Mouse (Mus musculus): ENCODE data around the gene Rb1. TPM values are rescaled to one million over a fixed set of nuclear protein-coding genes. Genes with fewer than 3 reads are reported as not detected.

Gene Rb1
- polyA plus RNA-seq, 1 experiment = 5.0 TPM

- WGBS = 74% methylated on average over 12 of the region's 12 CpGs
These were observed 153.2 kb downstream of the Rb1 start for GRCm38 (mm10) chr14:73172196-73173011.

GRCm38 (mm10) chr14:73169926-73170844 lies 155.4 kb downstream of the Rb1 start:
- WGBS = 66% methylated on average over 13 of the region's 13 CpGs
- no peak for DNase-seq (ENCODE audit: low read depth, low spot score)

More at GRCm38 (mm10) chr14:73172196-73173011, 153.2 kb downstream of the Rb1 start:
- DNase-seq (ENCODE audit: low read depth, low spot score) = no peak

- no peak for DNase-seq (ENCODE audit: low read depth, low spot score)
- 82% methylated on average over 6 of the region's 6 CpGs for WGBS
These were observed 157.0 kb downstream of the Rb1 start for GRCm38 (mm10) chr14:73168605-73169004.

GRCm38 (mm10) chr14:73165136-73165535 lies 160.5 kb downstream of the Rb1 start:
- WGBS = 93% methylated on average over 6 of the region's 6 CpGs
- no peak for DNase-seq (ENCODE audit: low read depth, low spot score)

- 93% methylated on average over 10 of the region's 10 CpGs for WGBS
- no peak for DNase-seq (ENCODE audit: low read depth, low spot score)
These were observed 162.1 kb downstream of the Rb1 start for GRCm38 (mm10) chr14:73163363-73163998.

GRCm38 (mm10) chr14:73162192-73162800 lies 163.3 kb downstream of the Rb1 start:
- 88% methylated on average over 13 of the region's 13 CpGs for WGBS
- DNase-seq (ENCODE audit: low read depth, low spot score) = no peak

- 90% methylated on average over 5 of the region's 5 CpGs for WGBS
- DNase-seq (ENCODE audit: low read depth, low spot score) = no peak
These were observed 164.3 kb downstream of the Rb1 start for GRCm38 (mm10) chr14:73161303-73161702.

GRCm38 (mm10) chr14:73148125-73148524 lies 177.5 kb downstream of the Rb1 start:
- WGBS = 66% methylated on average over 3 of the region's 3 CpGs

GRCm38 (mm10) chr14:73146721-73147120 lies 178.9 kb downstream of the Rb1 start:
- 56% methylated on average over 3 of the region's 3 CpGs for WGBS
- no peak for DNase-seq (ENCODE audit: low read depth, low spot score)

More at GRCm38 (mm10) chr14:73148125-73148524, 177.5 kb downstream of the Rb1 start:
- DNase-seq (ENCODE audit: low read depth, low spot score) = no peak

- no peak for DNase-seq (ENCODE audit: low read depth, low spot score)
- WGBS = 93% methylated on average over 4 of the region's 4 CpGs
These were observed 180.1 kb downstream of the Rb1 start for GRCm38 (mm10) chr14:73145531-73145930.

- 29% methylated on average over 25 of the region's 25 CpGs for WGBS
- no peak for DNase-seq (ENCODE audit: low read depth, low spot score)
These were observed 181.8 kb downstream of the Rb1 start for GRCm38 (mm10) chr14:73143710-73144420.

GRCm38 (mm10) chr14:73142896-73143709 lies 182.5 kb downstream of the Rb1 start:
- DNase-seq (ENCODE audit: low read depth, low spot score) = no peak
- WGBS = under 1% methylated on average over 88 of the region's 88 CpGs

- WGBS = 5% methylated on average over 11 of the region's 11 CpGs
- DNase-seq (ENCODE audit: low read depth, low spot score) = no peak
These were observed 183.2 kb downstream of the Rb1 start for GRCm38 (mm10) chr14:73142421-73142895.

- DNase-seq (ENCODE audit: low read depth, low spot score) = no peak
- WGBS = 85% methylated on average over 3 of the region's 3 CpGs
These were observed 183.8 kb downstream of the Rb1 start for GRCm38 (mm10) chr14:73141800-73142199.

- WGBS = 56% methylated on average over 5 of the region's 5 CpGs
- no peak for DNase-seq (ENCODE audit: low read depth, low spot score)
These were observed 185.8 kb downstream of the Rb1 start for GRCm38 (mm10) chr14:73139866-73140265.

- no peak for DNase-seq (ENCODE audit: low read depth, low spot score)
- WGBS = 95% methylated on average over 7 of the region's 7 CpGs
These were observed 187.1 kb downstream of the Rb1 start for GRCm38 (mm10) chr14:73138483-73138882.

GRCm38 (mm10) chr14:73137234-73137633 lies 188.4 kb downstream of the Rb1 start:
- WGBS = 72% methylated on average over 5 of the region's 5 CpGs

More at GRCm38 (mm10) chr14:73137234-73137633, 188.4 kb downstream of the Rb1 start:
- no peak for DNase-seq (ENCODE audit: low read depth, low spot score)
